Mouse (Mus musculus): ENCODE results near the gene Tead4.
"Not testable (repeated sequence)": the region's sequence is repeated elsewhere in the genome, so short reads cannot be mapped to it uniquely, and the experiment has no call there.

Tead4 gene

GRCm38 (mm10) chr6:128236581-128236980 lies 64.0 kb downstream of the Tead4 start:
- no peak for DNase-seq (ENCODE audit: low spot score)

GRCm38 (mm10) chr6:128234206-128234605 lies 66.4 kb downstream of the Tead4 start:
- no peak for DNase-seq (ENCODE audit: low spot score)

GRCm38 (mm10) chr6:128232216-128232615 lies 68.4 kb downstream of the Tead4 start:
- no peak for DNase-seq (ENCODE audit: low spot score)

- DNase-seq (ENCODE audit: low spot score) = no peak
Observed at GRCm38 (mm10) chr6:128231741-128232140, 68.9 kb downstream of the Tead4 start.

- no peak for DNase-seq (ENCODE audit: low spot score)
Observed at GRCm38 (mm10) chr6:128227438-128228017, 73.1 kb downstream of the Tead4 start.

GRCm38 (mm10) chr6:128226941-128227340 lies 73.7 kb downstream of the Tead4 start:
- no peak for DNase-seq (ENCODE audit: low spot score)

- no peak for DNase-seq (ENCODE audit: low spot score)
Observed at GRCm38 (mm10) chr6:128225846-128226176, 74.8 kb downstream of the Tead4 start.

GRCm38 (mm10) chr6:128225009-128225845 lies 75.4 kb downstream of the Tead4 start:
- no peak for DNase-seq (ENCODE audit: low spot score)

- no peak for DNase-seq (ENCODE audit: low spot score)
Observed at GRCm38 (mm10) chr6:128223159-128223558, 77.5 kb downstream of the Tead4 start.

GRCm38 (mm10) chr6:128215004-128215403 lies 85.6 kb downstream of the Tead4 start:
- DNase-seq (ENCODE audit: low spot score) = not testable (repeated sequence)

GRCm38 (mm10) chr6:128209199-128209598 lies 91.4 kb downstream of the Tead4 start:
- DNase-seq (ENCODE audit: low spot score) = not testable (repeated sequence)

- no peak for DNase-seq (ENCODE audit: low spot score)
Observed at GRCm38 (mm10) chr6:128208491-128209170, 92.0 kb downstream of the Tead4 start.

- no peak for DNase-seq (ENCODE audit: low spot score)
Observed at GRCm38 (mm10) chr6:128203557-128203956, 97.1 kb downstream of the Tead4 start.

- peak; percentile 67 for DNase-seq (ENCODE audit: low spot score)
Observed at GRCm38 (mm10) chr6:128200847-128201640, 99.6 kb downstream of the Tead4 start.

GRCm38 (mm10) chr6:128200116-128200846 lies 100.3 kb downstream of the Tead4 start:
- peak; percentile 92 for DNase-seq (ENCODE audit: low spot score)

GRCm38 (mm10) chr6:128183521-128183920 lies 117.1 kb downstream of the Tead4 start:
- no peak for DNase-seq (ENCODE audit: low spot score)

GRCm38 (mm10) chr6:128181176-128181575 lies 119.4 kb downstream of the Tead4 start:
- no peak for DNase-seq (ENCODE audit: low spot score)

- DNase-seq (ENCODE audit: low spot score) = no peak
Observed at GRCm38 (mm10) chr6:128179651-128180050, 121.0 kb downstream of the Tead4 start.

- no peak for DNase-seq (ENCODE audit: low spot score)
Observed at GRCm38 (mm10) chr6:128179247-128179646, 121.4 kb downstream of the Tead4 start.

- DNase-seq (ENCODE audit: low spot score) = no peak
Observed at GRCm38 (mm10) chr6:128178681-128179080, 121.9 kb downstream of the Tead4 start.
